Mouse (Mus musculus): ENCODE results near the gene Mboat7.

GRCm38 (mm10) chr7:3703879-3704441 is 10.6 kb upstream of the Mboat7 start, which contains the start of gene Rps9:
- TF ChIP-seq CTCF (IDR thresholded peaks at IDR 0.05; ENCODE audit: control insufficient read depth, insufficient read depth, insufficient read length) = no peak
- no peak for TF ChIP-seq USF1 (IDR thresholded peaks at IDR 0.05; ENCODE audit: low read depth)
- no peak for TF ChIP-seq MYOG (IDR thresholded peaks at IDR 0.05; ENCODE audit: control insufficient read depth, extremely low read depth, insufficient read length)
- TF ChIP-seq MYOD1 (IDR thresholded peaks at IDR 0.05; ENCODE audit: control insufficient read depth, insufficient read length, low read depth) = no peak

Measured in C2C12 (cell line).